Comparison of ENCODE assay signal across 20 mouse cellular contexts in genomic region chr1:193128055-193128454, GRCm38 (mm10). TPM values are rescaled to one million over a fixed set of nuclear protein-coding genes. Genes with fewer than 3 reads are reported as not detected.
"Had no signal": no experiment of that assay in that cellular context is flagged by ENCODE, and none has a peak within 500 bp of the region (broad histone marks: within the 10 kb centered on the region; RNA-seq: fewer than 3 reads in every experiment).

No protein-coding gene starts in this region.

- H3K9me3 ChIP-seq: limb, embryonic 12.5 days; limb, embryonic 15.5 days; midbrain, embryonic 12.5 days; stomach, embryonic 15.5 days had no signal

- H3K9ac ChIP-seq: limb, embryonic 12.5 days; limb, embryonic 15.5 days; liver, embryonic 14.5 days; liver, postnatal 0 days; midbrain, embryonic 12.5 days; stomach, embryonic 15.5 days had no signal

- H3K4me3 ChIP-seq: limb, embryonic 15.5 days; stomach, embryonic 15.5 days had no signal

- DNase-seq: kidney, adult 18-20 months; kidney, adult 9 months; kidney, postnatal 14 days; kidney, postnatal 4 days; left cerebral cortex, postnatal 4 days; liver, postnatal 0 days; lung, embryonic 14.5 days; right cerebral cortex, postnatal 25 days; spleen, adult 18-20 months; thymus, adult 18-20 months; thymus, postnatal 36 days had no signal

- ATAC-seq: liver, postnatal 0 days; lung, postnatal 0 days; midbrain, embryonic 16.5 days had no signal

- H3K27me3 ChIP-seq: limb, embryonic 12.5 days; limb, embryonic 15.5 days; midbrain, embryonic 12.5 days; stomach, embryonic 15.5 days had no signal

- H3K27ac ChIP-seq: limb, embryonic 12.5 days; limb, embryonic 15.5 days; liver, embryonic 14.5 days; macrophage; midbrain, embryonic 12.5 days; stomach, embryonic 15.5 days had no signal

RNA-seq across cellular contexts. Expression of gene Irf6, which starts 24.9 kb away (rescaled TPM):
- total RNA-seq: monocyte, adult 5-6 weeks had no signal
- polyA plus RNA-seq: macrophage had no signal
